Mouse (Mus musculus) gastrocnemius, postnatal 4 days (tissue): ENCODE measurements around the gene Ints1. TPM values are rescaled to one million over a fixed set of nuclear protein-coding genes. Genes with fewer than 3 reads are reported as not detected.

Source experiments
- DNase-seq, 2 experiments: peaks; one replicate each; pipeline ENCODE4 v3.0.0; 2021 to 2022; ENCODE audit warnings: low spot score in 2 of 2, mixed read lengths in 2 of 2
- microRNA-seq: library from miRNA; unstranded; fragments of <30 nt; microRNA quantifications from one replicate; pipeline ENCODE4 v1.2.0, GENCODE M21; 2021
- total RNA-seq, 2 experiments: library from RNA; stranded (reverse); gene quantifications; 2 replicates each; pipeline ENCODE4 v1.2.3; 2021

Gene Ints1
- total RNA-seq, 2 experiments from 2014 or later: 43.6 to 58.4 TPM

DNA sequence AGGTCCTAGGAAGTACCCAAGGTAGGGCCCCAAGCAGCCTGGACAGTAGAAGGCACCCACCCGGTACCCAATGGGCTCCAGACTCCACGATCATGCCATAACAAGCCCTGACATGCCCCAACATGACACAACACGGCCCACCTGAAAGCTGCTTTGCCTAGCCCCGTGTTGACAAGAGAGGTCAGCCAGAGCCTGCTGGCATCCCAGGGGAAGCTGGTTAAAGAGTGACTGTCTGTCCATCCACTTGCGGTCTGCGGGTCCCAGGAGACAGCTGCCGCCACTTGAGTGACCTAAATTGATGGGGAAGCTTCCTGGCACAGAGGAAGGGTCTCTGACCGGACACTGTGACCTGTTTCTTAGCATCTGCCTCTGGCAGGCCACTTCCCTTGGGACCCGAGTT is 52.4 kb downstream of the Ints1 start:
- no peak for DNase-seq

DNA sequence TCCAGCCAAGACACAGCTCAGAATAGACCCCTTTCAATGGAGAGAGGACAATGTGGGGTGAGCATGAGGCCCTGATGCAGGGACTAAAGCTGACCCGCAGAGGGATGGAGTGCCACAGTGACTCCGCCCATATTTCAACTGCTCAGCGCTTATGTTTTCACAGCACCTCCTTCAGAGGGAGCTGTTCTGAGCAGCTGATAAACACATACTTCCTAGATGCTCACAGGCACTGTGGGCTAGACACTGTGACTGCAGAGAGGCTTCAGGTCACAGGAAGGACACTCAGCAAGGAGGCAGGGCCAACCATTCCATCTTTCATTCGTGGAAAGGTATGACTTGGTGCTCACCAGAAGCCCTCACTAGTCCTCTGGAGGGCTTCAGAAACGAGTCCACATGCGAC is 52.8 kb downstream of the Ints1 start:
- DNase-seq: no peak

- no peak for DNase-seq
Observed at GRCm38 (mm10) chr5:139718949-139719348, 56.5 kb downstream of the Ints1 start.

DNA sequence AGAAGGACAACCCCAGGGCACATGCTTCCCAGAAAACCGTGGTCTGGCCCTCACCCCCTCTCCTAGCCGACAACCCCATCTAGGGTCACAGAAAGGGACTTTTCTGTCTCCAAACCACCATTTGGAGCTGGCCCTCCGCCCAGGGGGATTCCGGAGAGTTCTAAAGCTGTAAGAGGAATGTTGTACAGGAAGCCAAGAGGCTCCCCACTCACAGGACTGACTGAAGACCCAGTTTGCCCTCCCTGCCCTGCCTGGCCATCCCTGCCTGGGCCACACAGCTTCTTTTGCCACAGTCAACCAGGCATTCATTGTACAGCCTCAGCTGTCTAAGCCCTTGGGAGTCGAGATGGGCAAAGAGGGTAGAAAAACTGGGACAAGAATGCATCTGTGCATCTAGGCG is 56.9 kb downstream of the Ints1 start:
- peak in 1 of 2 experiments; percentile 58 for DNase-seq

DNA sequence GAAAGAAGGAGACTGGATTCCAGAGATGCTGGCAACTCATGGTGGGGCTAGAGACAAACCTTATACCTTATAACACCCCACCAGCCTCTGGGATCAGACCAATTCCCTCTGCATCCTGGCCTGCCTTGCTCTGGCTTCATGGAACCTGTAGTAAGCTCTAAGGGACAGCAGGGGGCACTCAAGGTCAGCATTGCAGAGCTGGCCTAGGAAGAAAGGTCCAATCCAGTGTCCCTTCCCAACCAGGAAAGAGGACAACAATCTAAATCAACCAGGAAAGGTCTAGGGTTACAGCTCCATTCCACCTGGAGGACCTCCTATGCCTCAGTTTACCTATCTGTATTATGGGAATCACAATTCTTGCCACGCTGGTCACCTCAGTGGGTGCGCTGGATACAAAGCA is 57.8 kb downstream of the Ints1 start:
- DNase-seq: peak in 1 of 2 experiments; percentile 49

DNA sequence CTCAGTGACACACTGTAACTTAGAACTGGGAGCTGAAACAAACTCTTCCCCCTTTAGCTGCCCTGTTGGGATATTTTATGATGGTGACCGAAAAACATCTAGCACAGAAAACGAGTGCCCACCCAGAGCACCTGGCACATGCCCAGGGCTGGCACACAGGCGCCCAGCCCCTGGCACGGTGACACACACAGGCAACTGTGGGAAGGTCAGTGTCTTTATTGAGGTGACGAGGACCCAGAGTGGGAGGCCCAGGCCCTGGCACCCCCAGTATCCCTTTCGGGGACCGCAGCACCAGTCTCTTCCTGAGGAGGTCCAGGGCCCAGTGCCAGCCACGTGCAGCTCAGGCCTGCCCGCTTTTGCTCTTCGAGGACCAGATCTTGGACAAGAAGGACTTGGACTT is 69.0 kb downstream of the Ints1 start:
- DNase-seq: no peak

DNA sequence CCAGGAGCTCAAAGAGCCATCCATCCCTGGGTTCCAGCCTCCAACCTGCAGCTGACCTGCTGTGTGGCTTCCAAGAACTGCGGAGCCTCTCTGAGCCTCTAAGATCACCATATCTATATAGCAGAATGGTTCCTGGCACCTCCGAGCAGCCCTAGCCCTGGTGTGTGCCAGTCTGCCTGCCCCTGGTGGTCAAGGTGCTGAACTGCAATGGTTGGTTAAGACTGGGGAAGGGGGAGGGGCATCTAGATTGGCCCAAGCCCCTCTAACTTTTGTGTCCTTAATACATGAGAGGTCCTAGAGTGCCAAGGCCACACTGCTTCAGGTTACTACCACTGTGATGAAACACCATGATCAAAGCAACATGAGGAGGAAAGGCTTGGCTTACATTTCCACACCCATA is 72.6 kb downstream of the Ints1 start:
- no peak for DNase-seq

- DNase-seq: no peak
Observed at GRCm38 (mm10) chr5:139702236-139702635, 73.2 kb downstream of the Ints1 start.

Small RNA genes within 50 kb of the gene (microRNA-seq; reads per million reads assigned to microRNA genes)
- gene Mir7037: not detected

Other genes with a start within 250 kb of the Ints1 start
- gene Uncx, start 232.2 kb downstream of the Ints1 start, total RNA-seq: not detected
- 1 to 10 TPM; 5.5 to 6.1 TPM for gene Micall2, start 39.3 kb downstream of the Ints1 start, total RNA-seq
- 10 to 100 TPM in 1 of 2 experiments, 1 to 10 TPM in 1; 8.9 to 11.7 TPM for gene Mafk, start 15.8 kb upstream of the Ints1 start, total RNA-seq
- gene Tmem184a, start 44.2 kb upstream of the Ints1 start, total RNA-seq: under 1 TPM in 1 of 2 experiments, not detected in 1; 0.21 TPM
- not detected for gene Gm26938, start 50.7 kb upstream of the Ints1 start, total RNA-seq
- 10 to 100 TPM; 14.6 to 18.5 TPM for gene Psmg3, start 51.2 kb upstream of the Ints1 start, total RNA-seq
- gene Elfn1, start 132.3 kb upstream of the Ints1 start, total RNA-seq: under 1 TPM; 0.66 to 0.88 TPM